Mouse (Mus musculus) erythroblast, embryonic 14.5 days (primary cell): ENCODE results near the gene Kat2a. TPM values are rescaled to one million over a fixed set of nuclear protein-coding genes. Genes with fewer than 3 reads are reported as not detected.

ENCODE experiments used
- H3K27me3 ChIP-seq: 2 replicates; pipeline ENCODE4 v1.6.1; 2012; ENCODE audit warnings: inconsistent platforms; ENCODE audit not compliant: control insufficient read depth
- H3K36me3 ChIP-seq: 2 replicates; pipeline ENCODE4 v1.6.1; 2012; ENCODE audit warnings: mild to moderate bottlenecking, inconsistent platforms; ENCODE audit not compliant: control insufficient read depth
- H3K4me1 ChIP-seq: 2 replicates; pipeline ENCODE4 v1.6.1; 2012; ENCODE audit warnings: inconsistent platforms; ENCODE audit not compliant: control insufficient read depth
- H3K4me3 ChIP-seq: replicated peaks from 2 replicates; pipeline ENCODE3; 2012; ENCODE audit warnings: moderate library complexity, mild to moderate bottlenecking, inconsistent platforms
- H3K9me3 ChIP-seq: 2 replicates; pipeline ENCODE4 v1.6.1; 2012; ENCODE audit warnings: low read length, inconsistent platforms, mixed read lengths; ENCODE audit not compliant: control insufficient read depth
- GATA1 ChIP-seq: IDR thresholded peaks from 2 replicates; pipeline ENCODE4 v1.6.1; 2012; ENCODE audit warnings: low read length, inconsistent platforms, mixed read lengths
- TAL1 ChIP-seq: IDR thresholded peaks from 3 replicates; pipeline ENCODE4 v1.6.1; 2012; ENCODE audit warnings: low read length, inconsistent platforms, mixed read lengths
- polyA plus RNA-seq: library from polyadenylated mRNA; stranded (reverse); fragments of >175 nt; gene quantifications from 2 replicates; pipeline ENCODE4 v1.2.3, GENCODE M21; 2012

Gene Kat2a
- 0.70 and 0.77 TPM in 2 replicates for polyA plus RNA-seq

GRCm38 (mm10) chr11:100711783-100712615 is at the start of gene Kat2a:
Gene Kat2a, minus strand, starts transcription at chr11:100712465.
- Histone ChIP-seq H3K4me3 (peak within 1 kb of the TSS; percentile 75), H3K36me3 (peaks cover 73% of the 10 kb centered on the region), H3K9me3 (no peaks in the 10 kb centered on the region), H3K27me3 (no peaks in the 10 kb centered on the region), H3K4me1 (peaks cover 50% of the 10 kb centered on the region)
- TF ChIP-seq GATA1 = no peak
- TF ChIP-seq TAL1 = no peak

GRCm38 (mm10) chr11:100761547-100762045 is 49.3 kb upstream of the Kat2a start:
- peak overlapping the region; percentile 60 for H3K4me3 ChIP-seq
- peaks cover 23% of the 10 kb centered on the region for H3K4me1 ChIP-seq
- H3K36me3 ChIP-seq = no peaks in the 10 kb centered on the region; the same call in 1 of the 2 replicates
- TF ChIP-seq TAL1 = no peak
- TF ChIP-seq GATA1 = no peak
- peaks cover 4% of the 10 kb centered on the region; the same call in 1 of the 2 replicates for H3K9me3 ChIP-seq
- peaks cover 65% of the 10 kb centered on the region for H3K27me3 ChIP-seq

DNA sequence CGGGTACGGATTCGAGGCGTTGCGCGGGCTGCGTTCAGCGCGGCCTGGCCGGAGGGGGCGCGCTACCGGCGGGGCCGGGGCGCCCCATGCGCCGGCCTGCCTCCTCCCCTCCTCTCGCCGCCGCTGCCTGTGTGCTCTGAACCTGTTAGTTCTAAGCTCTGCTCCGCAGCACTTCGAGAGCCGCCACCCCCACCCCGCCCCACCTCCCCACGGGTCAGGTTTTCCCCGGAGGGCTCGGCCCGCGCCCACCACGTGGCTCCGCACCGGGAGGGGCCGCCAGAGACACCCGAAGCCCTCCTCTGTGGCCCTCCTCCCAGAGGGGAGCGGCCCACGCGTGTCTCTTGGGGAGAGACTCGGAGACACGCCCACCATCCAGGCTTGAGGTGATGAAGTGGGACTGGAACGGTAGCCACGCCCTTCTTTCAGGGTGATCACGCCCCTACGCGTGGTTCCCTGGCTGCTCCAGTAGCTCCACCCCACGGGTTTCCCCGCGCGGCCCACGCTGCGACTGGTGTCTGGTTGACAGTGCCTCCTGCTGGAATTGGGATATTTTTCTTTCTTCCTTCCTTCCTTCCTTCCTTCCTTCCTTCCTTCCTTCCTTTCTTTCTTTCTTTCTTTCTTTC is 47.5 kb upstream of the Kat2a start, which contains the start of gene Kcnh4:
TSS of gene Kcnh4 (minus strand) at position 332 of the 623 bp plus-strand sequence.
- Histone ChIP-seq H3K4me1 (peaks cover 23% of the 10 kb centered on the region), H3K27me3 (peaks cover 80% of the 10 kb centered on the region), H3K9me3 (peaks cover 4% of the 10 kb centered on the region; the same call in 1 of the 2 replicates), H3K36me3 (no peaks in the 10 kb centered on the region), H3K4me3 (peak within 1 kb of the TSS; percentile 30)
- no peak for TF ChIP-seq GATA1

DNA sequence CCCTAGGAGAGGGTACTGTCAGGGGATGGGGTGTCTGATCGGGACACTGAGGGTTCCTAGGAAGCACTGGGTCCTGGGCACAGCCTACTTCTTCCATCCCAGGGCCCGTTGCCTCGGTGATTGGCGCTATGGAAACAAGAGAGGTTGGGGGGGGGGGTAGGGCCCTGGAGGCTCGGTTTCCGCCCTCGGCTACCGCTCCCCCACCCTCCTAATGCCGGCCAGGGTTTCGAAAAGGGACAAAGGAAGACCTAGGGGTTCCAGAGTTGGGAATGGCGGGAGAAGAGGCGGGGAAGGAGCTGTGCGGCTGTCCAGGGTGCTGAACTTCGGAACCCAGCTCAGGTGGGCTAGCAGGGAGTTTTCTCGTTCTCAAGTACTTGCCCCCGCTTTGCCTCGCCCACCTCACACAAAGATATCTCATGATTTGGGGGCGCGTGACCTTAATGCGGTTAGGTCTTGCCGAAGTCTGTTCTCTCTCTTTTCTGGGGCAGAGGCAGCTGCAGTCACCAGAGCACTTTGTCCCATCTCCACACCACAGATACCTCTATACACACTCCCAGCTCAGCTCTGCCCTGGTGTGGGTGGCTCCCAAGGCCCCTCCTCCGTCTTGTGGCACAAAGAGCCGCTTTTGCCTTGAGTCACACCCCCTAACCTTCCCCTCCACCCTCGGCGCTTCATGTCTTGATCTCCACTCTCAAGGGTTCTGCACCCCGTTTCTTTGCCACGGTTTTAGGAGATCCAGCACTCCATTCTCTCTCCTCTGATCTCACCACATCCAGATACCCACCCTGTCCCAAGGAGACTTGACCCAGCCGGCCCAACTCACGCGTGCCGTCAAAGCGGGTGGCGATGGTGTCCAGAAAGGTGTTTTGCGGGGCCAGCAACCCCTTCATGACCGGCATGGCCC is 46.7 kb upstream of the Kat2a start:
- H3K4me3 ChIP-seq = no peak overlapping the region

DNA sequence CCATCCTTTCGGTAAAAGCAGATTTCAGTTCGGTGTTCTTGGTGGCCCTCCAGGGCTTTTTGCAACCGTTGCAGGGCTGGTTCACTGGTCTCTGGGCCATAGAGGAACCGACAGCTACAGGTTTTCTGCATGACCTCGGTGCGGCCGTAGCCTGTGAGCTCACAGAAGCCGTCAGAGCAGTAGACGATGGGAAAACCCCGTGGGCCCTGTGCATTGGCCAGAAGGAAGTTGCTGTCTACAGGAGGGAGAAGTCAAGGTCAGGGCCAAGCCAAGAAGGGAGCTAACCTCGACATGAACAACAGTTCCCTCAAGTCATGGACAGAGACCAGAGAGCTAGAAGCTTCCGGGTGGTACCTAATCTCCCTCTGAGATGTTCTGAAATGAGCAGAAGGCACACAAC is 45.3 kb upstream of the Kat2a start:
- Histone ChIP-seq H3K27me3 (peaks cover 89% of the 10 kb centered on the region), H3K4me3 (no peak overlapping the region), H3K4me1 (peaks cover 23% of the 10 kb centered on the region), H3K9me3 (peaks cover 4% of the 10 kb centered on the region; the same call in 1 of the 2 replicates), H3K36me3 (no peaks in the 10 kb centered on the region)
- no peak for TF ChIP-seq TAL1

More for the DNA sequence above, 46.7 kb upstream of the Kat2a start:
- Histone ChIP-seq H3K4me1 (peaks cover 23% of the 10 kb centered on the region), H3K27me3 (peaks cover 85% of the 10 kb centered on the region), H3K36me3 (no peaks in the 10 kb centered on the region), H3K9me3 (peaks cover 4% of the 10 kb centered on the region; the same call in 1 of the 2 replicates)
- no peak for TF ChIP-seq TAL1
- TF ChIP-seq GATA1 = no peak

GRCm38 (mm10) chr11:100756476-100756875 is 44.2 kb upstream of the Kat2a start:
- Histone ChIP-seq H3K4me1 (peaks cover 17% of the 10 kb centered on the region), H3K4me3 (no peak overlapping the region), H3K36me3 (no peaks in the 10 kb centered on the region), H3K27me3 (peaks cover 82% of the 10 kb centered on the region), H3K9me3 (peaks cover 4% of the 10 kb centered on the region; the same call in 1 of the 2 replicates)
- TF ChIP-seq TAL1 (no peak), GATA1 (no peak)

- Histone ChIP-seq H3K36me3 (no peaks in the 10 kb centered on the region), H3K9me3 (peaks cover 4% of the 10 kb centered on the region; the same call in 1 of the 2 replicates), H3K4me1 (peaks cover 8% of the 10 kb centered on the region), H3K4me3 (no peak overlapping the region), H3K27me3 (peaks cover 73% of the 10 kb centered on the region)
- TF ChIP-seq TAL1 = no peak
- TF ChIP-seq GATA1 = no peak
Observed at GRCm38 (mm10) chr11:100754693-100755057, 42.4 kb upstream of the Kat2a start.

DNA sequence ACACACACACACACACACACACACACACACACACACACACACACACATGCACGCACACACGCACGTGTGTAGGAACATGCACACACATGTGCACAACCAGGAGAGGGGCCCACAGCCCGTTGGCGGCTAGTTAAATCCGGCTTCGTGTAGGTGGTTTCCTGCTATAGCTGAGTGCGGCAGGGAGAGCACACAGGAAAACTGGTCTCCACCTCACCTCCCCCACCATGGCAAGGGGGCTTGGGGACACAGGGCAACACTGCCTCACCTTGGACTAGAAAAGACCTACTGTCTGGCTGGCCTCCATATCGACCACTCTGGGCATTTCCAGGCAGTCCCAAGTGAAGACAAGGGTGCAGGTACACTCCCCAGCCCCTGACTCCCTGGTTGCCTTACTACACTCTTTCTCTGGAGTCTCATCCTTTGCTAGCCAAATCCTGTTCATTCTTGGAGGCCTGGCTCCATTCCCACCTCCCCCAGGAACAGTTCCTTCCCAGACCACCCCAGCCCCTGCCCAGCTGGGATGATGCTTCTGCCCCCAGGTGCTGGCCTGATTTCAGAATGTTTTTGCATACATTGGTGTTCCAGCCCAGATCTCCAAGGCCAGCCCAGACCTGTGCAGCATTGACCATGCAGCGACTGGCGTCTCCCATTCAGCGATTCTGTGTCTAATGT is 41.9 kb upstream of the Kat2a start:
- Histone ChIP-seq H3K9me3 (peaks cover under 1% of the 10 kb centered on the region; the same call in 1 of the 2 replicates), H3K4me1 (peaks cover 7% of the 10 kb centered on the region), H3K27me3 (peaks cover 73% of the 10 kb centered on the region), H3K36me3 (no peaks in the 10 kb centered on the region), H3K4me3 (no peak overlapping the region)
- TF ChIP-seq TAL1 (no peak), GATA1 (no peak)
